Mouse (Mus musculus) limb, embryonic 14.5 days (tissue): ENCODE data around the gene Tapbp. TPM values are rescaled to one million over a fixed set of nuclear protein-coding genes. Genes with fewer than 3 reads are reported as not detected.

Experiments
- ATAC-seq: fragments of 200-750 bp; cut with Nextera tagmentation; 2 replicates; pipeline ENCODE4 v1.8.0; 2017; ENCODE audit warnings: low read depth, moderate number of reproducible peaks, moderate TSS enrichment; ENCODE audit not compliant: low FRiP score
- DNase-seq: peaks from one replicate; pipeline ENCODE4 v3.0.0-alpha.2; 2015; ENCODE audit warnings: low spot score
- H3K27ac ChIP-seq: fragments of 300-500 bp; sonication (generic); replicated peaks from 2 replicates; pipeline ENCODE4 v1.5.1; 2014; ENCODE audit warnings: low read depth, mild to moderate bottlenecking, low read length, moderate library complexity, mixed read lengths
- H3K27me3 ChIP-seq: fragments of 300-500 bp; sonication (generic); 2 replicates; pipeline ENCODE4 v1.6.1; 2014; ENCODE audit warnings: low read length, mixed read lengths; ENCODE audit not compliant: control insufficient read depth, insufficient read depth
- H3K36me3 ChIP-seq: fragments of 300-500 bp; sonication (generic); 2 replicates; pipeline ENCODE4 v1.6.1; 2014; ENCODE audit warnings: mild to moderate bottlenecking, low read length, moderate library complexity, mixed read lengths; ENCODE audit not compliant: control insufficient read depth, insufficient read depth
- H3K4me1 ChIP-seq: fragments of 300-500 bp; sonication (generic); 2 replicates; pipeline ENCODE4 v1.6.1; 2014; ENCODE audit warnings: antibody characterized with exemption, low read length, mixed read lengths; ENCODE audit not compliant: control insufficient read depth, insufficient read depth
- H3K4me2 ChIP-seq: fragments of 300-500 bp; sonication (generic); replicated peaks from 2 replicates; pipeline ENCODE4 v1.6.1; 2014; ENCODE audit warnings: low read depth, mild to moderate bottlenecking, low read length, moderate library complexity; ENCODE audit not compliant: severe bottlenecking
- H3K4me3 ChIP-seq: fragments of 300-500 bp; sonication (generic); replicated peaks from 2 replicates; pipeline ENCODE4 v1.5.1; 2014; ENCODE audit warnings: low read length
- H3K9ac ChIP-seq: fragments of 300-500 bp; sonication (generic); 2 replicates; pipeline ENCODE4 v1.6.1; 2014; ENCODE audit warnings: mild to moderate bottlenecking, low read depth, low read length, moderate library complexity; ENCODE audit not compliant: severe bottlenecking
- H3K9me3 ChIP-seq: fragments of 300-500 bp; sonication (generic); 2 replicates; pipeline ENCODE4 v1.6.1; 2016; ENCODE audit warnings: low read length; ENCODE audit not compliant: control insufficient read depth
- POLR2A ChIP-seq: fragments of 200-500 bp; IDR thresholded peaks from 2 replicates; pipeline ENCODE4 v1.8.0; 2012; ENCODE audit warnings: inconsistent platforms, mild to moderate bottlenecking, moderate library complexity, borderline replicate concordance; ENCODE audit not compliant: insufficient read depth, insufficient read length; ENCODE audit errors: extremely low read depth
- WGBS: fragments of 180-500 bp; shearing (Covaris S2); extraction: QIAGEN DNeasy Blood & Tissue Kit; methylation state at CpG from one replicate; pipeline ENCODE4 v1.1.7; 2014; 5-methylcytosine and 5-hydroxymethylcytosine counted together
- polyA plus RNA-seq, 2 experiments: library from polyadenylated mRNA; depleted of rRNA in 1 of 2; stranded (reverse) in 1 of 2; unstranded in 1 of 2; fragments of >200 nt; fragmentation: Nextera tagmentation in 1 of 2; extraction: Ambion mirVana in 1 of 2; gene quantifications; 2 replicates each; pipeline versions ENCODE4 v1.2.1 to v1.2.3; 2012 to 2014

Gene Tapbp
- polyA plus RNA-seq, 2 experiments, result 18.7 to 28.9 TPM

- H3K9ac ChIP-seq, result no peak overlapping the region
- DNase-seq (no peak), ATAC-seq (no peak)
- H3K4me3 ChIP-seq, result no peak overlapping the region
- whole genome bisulfite sequencing, result 84% methylated on average over 15 of the region's 15 CpGs
- TF ChIP-seq POLR2A, result no peak
- peaks cover 55% of the 10 kb centered on the region for H3K36me3 ChIP-seq
- H3K27ac ChIP-seq, result no peak overlapping the region
- no peaks in the 10 kb centered on the region for H3K9me3 ChIP-seq
- peaks cover 13% of the 10 kb centered on the region for H3K4me1 ChIP-seq
- no peaks in the 10 kb centered on the region for H3K27me3 ChIP-seq
- H3K4me2 ChIP-seq, result no peak overlapping the region
These were observed 21.3 kb downstream of the Tapbp start for GRCm38 (mm10) chr17:33936993-33937392.

DNA sequence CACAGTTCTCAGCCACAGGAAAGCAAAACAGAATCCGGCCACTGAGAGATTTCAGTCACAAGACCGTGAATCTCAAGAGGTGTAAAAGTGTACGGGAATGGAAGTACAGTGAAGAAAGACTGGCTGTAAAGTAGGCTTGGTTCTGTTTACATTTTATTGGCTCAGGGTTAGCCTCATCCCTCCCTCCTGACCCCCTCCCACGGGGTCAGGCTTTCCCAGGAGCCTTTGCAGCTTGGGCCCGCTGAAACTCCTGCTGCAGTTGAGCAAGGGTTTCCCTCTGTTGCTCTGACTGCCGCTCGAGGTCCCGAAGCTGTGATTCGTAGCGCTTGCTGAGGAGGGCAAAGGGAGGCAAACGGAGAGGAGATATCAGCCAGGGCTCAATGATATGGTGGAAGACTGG, 23.1 kb downstream of the Tapbp start:
- 0 out of 2 replicates have a peak overlapping the region, but pooled peaks have one; percentile 90 for H3K4me2 ChIP-seq

GRCm38 (mm10) chr17:33940206-33940805, 24.6 kb downstream of the Tapbp start, which contains the start of the genes Pfdn6 and Wdr46:
Gene Pfdn6, minus strand, starts transcription at chr17:33940343.
Gene Wdr46, plus strand, starts transcription at chr17:33940660.
- Histone ChIP-seq H3K27me3 (no peaks in the 10 kb centered on the region), H3K4me3 (peak within 1 kb of the TSS; percentile 79), H3K36me3 (peaks cover 61% of the 10 kb centered on the region), H3K9me3 (no peaks in the 10 kb centered on the region), H3K27ac (no peak within 1 kb of the TSS), H3K9ac (peak within 1 kb of the TSS; percentile 68), H3K4me1 (peaks cover 13% of the 10 kb centered on the region), H3K4me2 (peak within 1 kb of the TSS; percentile 90)
- no peak for TF ChIP-seq POLR2A
- ATAC-seq (peak; percentile 93), DNase-seq (peak; percentile 93)
- under 1% methylated on average over 36 of the region's 36 CpGs for WGBS

More for the DNA sequence above, 23.1 kb downstream of the Tapbp start:
- no peak overlapping the region for H3K27ac ChIP-seq
- no peak for DNase-seq
- no peak overlapping the region for H3K9ac ChIP-seq
- ATAC-seq, result no peak
- H3K27me3 ChIP-seq, result no peaks in the 10 kb centered on the region
- H3K4me3 ChIP-seq, result peak overlapping the region; percentile 79; the same call in 1 of the 2 replicates
- TF ChIP-seq POLR2A, result no peak
- H3K9me3 ChIP-seq, result no peaks in the 10 kb centered on the region
- 79% methylated on average over 11 of the region's 11 CpGs for WGBS
- peaks cover 13% of the 10 kb centered on the region for H3K4me1 ChIP-seq
- peaks cover 50% of the 10 kb centered on the region for H3K36me3 ChIP-seq

GRCm38 (mm10) chr17:33940981-33941380, 25.3 kb downstream of the Tapbp start:
- H3K36me3 ChIP-seq, result peaks cover 61% of the 10 kb centered on the region
- no peak for DNase-seq
- no peak overlapping the region for H3K27ac ChIP-seq

GRCm38 (mm10) chr17:33941381-33941780, 25.7 kb downstream of the Tapbp start:
- 63% methylated on average over 19 of the region's 19 CpGs for WGBS
- peaks cover 62% of the 10 kb centered on the region for H3K36me3 ChIP-seq

More at GRCm38 (mm10) chr17:33940981-33941380, 25.3 kb downstream of the Tapbp start:
- Histone ChIP-seq H3K27me3 (no peaks in the 10 kb centered on the region), H3K4me1 (peaks cover 13% of the 10 kb centered on the region), H3K9me3 (no peaks in the 10 kb centered on the region), H3K4me3 (peak overlapping the region; percentile 79), H3K4me2 (peak overlapping the region; percentile 90), H3K9ac (peak overlapping the region; percentile 68)
- no peak for TF ChIP-seq POLR2A
- ATAC-seq, result no peak
- 3% methylated on average over 23 of the region's 26 CpGs for WGBS

More at GRCm38 (mm10) chr17:33941381-33941780, 25.7 kb downstream of the Tapbp start:
- ATAC-seq (no peak), DNase-seq (no peak)
- H3K9ac ChIP-seq, result peak overlapping the region; percentile 68
- H3K4me1 ChIP-seq, result peaks cover 13% of the 10 kb centered on the region
- no peaks in the 10 kb centered on the region for H3K9me3 ChIP-seq
- H3K27ac ChIP-seq, result no peak overlapping the region
- TF ChIP-seq POLR2A, result no peak
- H3K27me3 ChIP-seq, result no peaks in the 10 kb centered on the region
- peak overlapping the region; percentile 79 for H3K4me3 ChIP-seq
- H3K4me2 ChIP-seq, result peak overlapping the region; percentile 90
